Mouse (Mus musculus) adrenal gland, postnatal 0 days (tissue): ENCODE results near the gene Tubb4a. TPM values are rescaled to one million over a fixed set of nuclear protein-coding genes. Genes with fewer than 3 reads are reported as not detected.

Experiments
- polyA plus RNA-seq: library from polyadenylated mRNA; unstranded; fragments of >200 nt; fragmentation: Nextera tagmentation; extraction: Ambion mirVana; gene quantifications from 2 replicates; pipeline ENCODE4 v1.2.1, GENCODE M21; 2015

Gene Tubb4a
- polyA plus RNA-seq: 28.5 and 110 TPM in 2 replicates

DNA sequence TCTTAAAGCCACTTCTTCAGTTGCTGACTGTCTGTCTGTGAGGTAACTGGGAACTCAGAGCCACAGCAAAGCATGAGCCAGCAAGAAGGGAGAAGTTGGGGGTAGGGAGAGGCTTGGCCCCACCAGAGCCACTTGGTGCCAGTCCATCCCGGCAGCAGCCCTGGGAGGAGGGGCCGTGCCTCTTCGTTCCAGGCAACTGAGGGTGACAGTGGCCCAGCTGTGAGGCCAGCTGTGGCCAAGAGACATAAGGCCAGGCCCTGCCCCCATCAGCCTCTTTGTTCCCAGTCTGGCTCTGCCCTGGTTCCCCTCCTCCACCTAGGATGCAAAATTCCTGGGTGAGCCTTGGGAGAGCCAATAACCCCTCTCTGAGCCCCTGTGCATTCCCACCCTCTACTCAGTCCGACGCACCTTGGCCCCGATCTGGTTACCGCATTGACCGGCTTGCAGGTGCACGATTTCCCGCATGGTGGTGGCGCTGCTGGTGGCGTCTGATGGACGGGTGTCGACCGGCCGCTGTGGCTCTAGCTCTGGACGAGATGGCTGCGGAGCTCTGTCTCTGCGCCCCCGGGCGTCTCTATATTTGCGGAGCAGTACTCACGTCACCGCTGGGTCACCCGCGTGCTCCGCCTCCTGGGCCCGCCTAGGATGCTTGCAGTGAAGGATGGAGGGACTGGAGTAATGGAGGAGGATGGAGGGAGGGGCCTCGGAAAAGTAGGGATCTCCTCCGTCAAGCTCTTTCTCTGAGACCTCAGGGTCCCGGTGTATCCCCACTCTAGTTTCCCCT is at the start of gene Tubb4a:
Gene Tubb4a (minus strand): TSS at position 734 of the 784 bp plus-strand sequence.

DNA sequence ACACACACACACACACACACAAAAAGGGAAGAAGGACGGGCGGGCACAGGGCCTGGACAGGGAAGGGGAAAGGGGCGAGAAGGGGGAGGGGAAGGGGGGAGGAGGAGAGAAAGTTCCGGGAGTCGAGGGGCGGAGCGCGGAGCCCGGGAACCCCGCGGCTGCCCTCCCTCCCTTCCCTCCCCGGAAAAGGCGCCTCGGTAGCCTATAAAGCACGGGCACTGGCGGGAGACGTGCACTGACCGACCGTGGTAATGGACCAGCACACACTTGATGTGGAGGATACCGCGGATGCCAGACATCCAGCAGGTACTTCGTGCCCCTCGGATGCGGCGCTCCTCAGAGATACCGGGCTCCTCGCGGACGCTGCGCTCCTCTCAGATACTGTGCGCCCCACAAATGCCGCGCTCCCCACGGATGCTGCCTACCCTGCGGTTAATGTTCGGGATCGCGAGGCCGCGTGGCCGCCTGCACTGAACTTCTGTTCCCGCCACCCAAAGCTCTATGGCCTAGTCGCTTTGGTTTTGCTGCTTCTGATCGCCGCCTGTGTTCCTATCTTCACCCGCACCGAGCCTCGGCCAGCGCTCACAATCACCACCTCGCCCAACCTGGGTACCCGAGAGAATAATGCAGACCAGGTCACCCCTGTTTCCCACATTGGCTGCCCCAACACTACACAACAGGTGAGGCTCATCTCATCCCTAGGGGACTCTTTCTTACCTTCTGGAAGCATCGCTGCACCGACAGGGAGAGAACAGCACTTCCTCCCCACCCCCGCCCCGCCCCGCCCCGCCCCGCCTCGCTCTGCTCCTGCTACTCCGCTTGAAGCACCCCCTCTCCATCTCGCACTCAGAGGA is 17.8 kb upstream of the Tubb4a start, which contains the start of gene Tnfsf9:
Gene Tnfsf9 (plus strand): TSS at position 145 of the 854 bp plus-strand sequence.

DNA sequence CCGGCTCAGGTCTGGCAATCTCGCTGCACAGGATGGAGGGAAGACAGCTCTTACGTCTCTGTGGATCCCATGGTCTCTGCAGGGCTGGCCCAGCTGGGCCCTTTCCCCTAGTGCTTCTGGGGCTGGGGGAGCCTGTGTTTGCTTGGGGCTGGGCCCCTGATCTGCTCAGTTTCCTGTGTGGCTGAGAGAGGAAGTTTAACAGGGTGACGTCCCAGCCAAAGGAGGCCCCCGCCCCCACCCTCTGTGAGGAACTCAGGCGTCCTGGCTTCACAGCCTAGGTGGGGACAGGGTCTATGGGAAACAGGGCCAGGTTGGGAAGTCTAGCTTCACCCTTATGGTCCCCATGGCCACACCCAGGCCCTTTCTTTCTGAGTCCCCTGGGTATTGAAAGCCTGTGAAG is 9.2 kb downstream of the Tubb4a start, which contains the start of gene Dennd1c:
Gene Dennd1c (minus strand): TSS at position 179 of the 400 bp plus-strand sequence.

DNA sequence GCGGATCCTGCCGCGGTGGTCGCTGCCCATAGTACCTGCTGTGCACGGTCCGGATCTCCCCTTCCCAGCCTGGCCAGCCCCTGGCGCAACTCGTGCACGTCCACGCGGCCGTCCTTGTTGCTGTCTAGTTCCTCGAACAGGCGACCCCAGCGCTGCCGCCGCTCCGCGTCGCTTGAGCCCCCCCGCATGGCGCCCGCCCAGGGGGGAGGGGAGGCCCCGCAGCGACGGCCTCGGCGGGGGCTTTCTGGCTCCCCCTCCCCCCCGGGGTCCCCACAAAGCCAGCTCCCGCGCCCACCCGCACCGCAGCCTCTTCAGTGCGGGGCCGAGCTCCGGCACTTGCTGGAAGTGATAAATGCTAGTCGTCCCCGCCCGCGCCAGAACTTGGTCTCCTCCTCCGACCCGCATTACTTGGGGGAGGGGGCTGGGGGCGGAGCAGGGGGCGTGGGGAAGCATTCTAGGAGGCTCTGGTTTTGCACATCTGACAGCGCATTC is 28.1 kb downstream of the Tubb4a start, which contains the start of gene Slc25a23:
Gene Slc25a23 (minus strand): TSS at position 378 of the 492 bp plus-strand sequence.

DNA sequence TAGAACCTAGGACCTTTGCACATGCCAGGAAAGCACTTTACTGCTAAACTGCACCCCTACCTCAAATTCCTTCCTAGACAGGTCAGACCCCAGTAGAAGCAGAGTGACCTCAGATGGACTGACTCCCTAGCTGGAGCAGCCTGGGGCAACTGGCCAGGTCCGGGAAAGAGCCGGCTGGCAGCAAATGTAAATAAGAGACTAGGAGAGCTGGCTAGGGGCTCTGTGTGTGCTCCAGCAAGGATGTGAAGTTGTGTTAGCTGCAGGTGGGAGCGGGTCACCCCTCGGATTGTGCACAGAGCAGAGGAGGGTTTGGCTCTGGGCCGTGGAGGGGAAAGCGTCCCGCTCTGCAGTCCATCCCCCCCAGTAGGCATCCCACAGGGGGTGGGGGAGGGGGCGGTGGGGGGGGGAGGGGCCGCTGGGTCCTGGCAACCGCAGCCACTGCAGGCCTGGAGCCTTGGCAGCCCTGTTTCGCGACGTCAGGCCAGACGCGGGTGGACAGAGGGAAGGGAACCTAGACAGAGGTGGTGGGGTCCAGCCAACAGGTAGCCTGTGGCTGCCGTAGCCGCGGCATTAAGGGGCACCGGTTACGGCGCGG is 28.6 kb downstream of the Tubb4a start, which contains the start of gene Crb3:
Gene Crb3 (plus strand): TSS at position 215 of the 595 bp plus-strand sequence.

DNA sequence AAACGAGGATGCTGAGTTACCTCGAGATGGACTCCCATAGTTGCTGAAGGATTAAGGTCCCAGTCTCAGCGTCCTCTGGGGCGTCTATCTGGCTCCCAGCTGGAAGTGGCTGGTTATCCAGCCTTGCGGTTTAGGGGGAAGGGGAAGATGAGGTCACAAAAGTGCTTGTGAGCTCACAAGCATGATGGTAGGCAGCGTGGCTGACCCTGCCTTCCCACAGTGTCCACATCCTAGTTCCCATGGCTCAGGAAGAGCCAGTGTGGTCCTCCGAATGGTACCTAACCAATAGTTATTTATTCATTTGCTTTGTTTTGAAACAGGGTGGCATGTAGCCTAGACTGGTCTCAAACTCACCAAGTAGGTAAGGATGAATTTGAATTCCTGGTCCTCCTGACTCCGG is 46.0 kb downstream of the Tubb4a start, which contains the start of gene Slc25a41:
Gene Slc25a41 (minus strand): TSS at position 101 of the 400 bp plus-strand sequence.

DNA sequence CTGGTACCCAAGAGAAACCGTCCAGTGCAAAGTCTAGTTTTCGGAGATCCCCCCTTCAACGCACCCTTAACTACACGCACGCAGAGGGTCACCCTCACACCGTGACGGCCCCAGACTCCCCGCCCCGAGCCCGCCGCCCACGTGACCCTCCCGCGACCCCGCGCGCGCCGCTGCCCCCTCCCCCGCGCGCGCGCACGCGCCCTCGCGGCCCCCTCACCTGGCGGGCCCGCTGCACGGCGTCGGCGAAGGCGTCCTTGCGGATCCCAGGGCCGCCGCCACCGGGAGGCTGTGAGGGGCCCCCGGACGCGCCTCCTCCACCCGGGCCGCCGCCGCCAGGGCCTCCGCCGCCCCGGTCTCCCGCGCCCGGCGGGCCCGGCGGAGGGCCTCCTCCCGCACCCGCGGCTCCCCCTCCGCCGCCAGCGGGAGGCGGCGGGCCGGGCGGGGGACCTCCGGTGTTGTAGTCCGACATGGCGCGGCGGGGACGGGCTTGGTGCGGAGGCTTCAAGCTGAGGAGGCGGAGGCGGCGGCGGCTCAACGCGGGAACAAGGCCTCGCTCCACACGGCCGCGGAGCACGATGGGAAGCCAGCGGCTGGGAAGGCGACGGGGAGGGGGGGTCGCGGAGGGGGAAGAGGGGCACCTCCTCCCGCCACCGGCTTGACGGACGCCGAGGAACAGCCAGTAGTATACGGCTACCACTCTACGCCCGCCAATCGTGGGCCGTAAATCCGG is 56.5 kb downstream of the Tubb4a start, which contains the start of gene Khsrp:
Gene Khsrp (minus strand): TSS at position 592 of the 730 bp plus-strand sequence.

Other genes with a start within 250 kb of the Tubb4a start
- not detected in 2 replicates for gene Acsbg2, start 213.3 kb downstream of the Tubb4a start, polyA plus RNA-seq
- gene 1700061G19Rik, start 212.3 kb downstream of the Tubb4a start, polyA plus RNA-seq: 0.19 and 0.26 TPM in 2 replicates
- gene Mllt1, start 152.4 kb downstream of the Tubb4a start, polyA plus RNA-seq: 13.6 and 14.1 TPM in 2 replicates
- gene Acer1, start 105.7 kb downstream of the Tubb4a start, polyA plus RNA-seq: not detected in 2 replicates
- 117 and 163 TPM in 2 replicates for gene Clpp, start 97.5 kb downstream of the Tubb4a start, polyA plus RNA-seq
- 112 TPM in 2 replicates for gene Alkbh7, start 90.4 kb downstream of the Tubb4a start, polyA plus RNA-seq
- 4.4 and 7.9 TPM in 2 replicates for gene Pspn, start 87.8 kb downstream of the Tubb4a start, polyA plus RNA-seq
- gene Gtf2f1, start 76.5 kb downstream of the Tubb4a start, polyA plus RNA-seq: 29.7 and 47.9 TPM in 2 replicates
- 0.35 and 0.37 TPM in 2 replicates for gene Gm17949, start 76.3 kb downstream of the Tubb4a start, polyA plus RNA-seq
- gene Khsrp, start 56.3 kb downstream of the Tubb4a start, polyA plus RNA-seq: 20.2 and 25.9 TPM in 2 replicates
- gene Slc25a41, start 46.1 kb downstream of the Tubb4a start, polyA plus RNA-seq: not detected in 2 replicates
- 2.0 and 3.5 TPM in 2 replicates for gene Crb3, start 28.7 kb downstream of the Tubb4a start, polyA plus RNA-seq
- 12.5 and 14.0 TPM in 2 replicates for gene Slc25a23, start 27.9 kb downstream of the Tubb4a start, polyA plus RNA-seq
- 0.93 and 2.0 TPM in 2 replicates for gene Dennd1c, start 9.3 kb downstream of the Tubb4a start, polyA plus RNA-seq
- gene Tnfsf9, start 17.5 kb upstream of the Tubb4a start, polyA plus RNA-seq: 1.5 and 1.6 TPM in 2 replicates
- not detected in 2 replicates for gene Cd70, start 62.0 kb upstream of the Tubb4a start, polyA plus RNA-seq
- gene Tnfsf14, start 106.4 kb upstream of the Tubb4a start, polyA plus RNA-seq: 0.14 and 0.28 TPM in 2 replicates
- gene C3, start 140.4 kb upstream of the Tubb4a start, polyA plus RNA-seq: 63.5 and 85.8 TPM in 2 replicates
- 45.8 and 74.8 TPM in 2 replicates for gene Gpr108, start 160.7 kb upstream of the Tubb4a start, polyA plus RNA-seq
- 28.6 and 35.5 TPM in 2 replicates for gene Trip10, start 161.7 kb upstream of the Tubb4a start, polyA plus RNA-seq
- gene Vav1, start 191.3 kb upstream of the Tubb4a start, polyA plus RNA-seq: 3.4 and 3.6 TPM in 2 replicates